ENCODE assay signal across 9 mouse cellular contexts in genomic region chr3:89183959-89184315, GRCm38 (mm10). TPM values are rescaled to one million over a fixed set of nuclear protein-coding genes. Genes with fewer than 3 reads are reported as not detected.
A peak's percentile ranks its signal among the peaks of the same experiment; 100 is the strongest.
DNase-seq lines count a peak whose midpoint lies in the region; ATAC-seq and TF ChIP-seq lines count a peak whose summit lies in the region.
"Had no signal": no experiment of that assay in that cellular context is flagged by ENCODE, and none has a peak within 500 bp of the region (broad histone marks: within the 10 kb centered on the region; RNA-seq: fewer than 3 reads in every experiment).

No protein-coding gene starts in this region.

- peak overlapping the region; percentile 88 for H3K4me2 ChIP-seq in intestine, postnatal 0 days (replicated peaks; ENCODE audit: low read depth)
- peak overlapping the region; percentile 95 for H3K4me2 ChIP-seq in stomach, embryonic 14.5 days (replicated peaks; ENCODE audit: low read depth, low read length)

- TF ChIP-seq CTCF in gastrocnemius, adult 2 months (IDR thresholded peaks at IDR 0.05) = no peak
- TF ChIP-seq CTCF in spleen, adult 2 months (IDR thresholded peaks at IDR 0.05; ENCODE audit: extremely low read depth, insufficient read depth, insufficient read length, insufficient replicate concordance) = no peak
- no peak for TF ChIP-seq CTCF in intestine, postnatal 0 days (IDR thresholded peaks at IDR 0.05; ENCODE audit: low read depth)

- intact Hi-C loops in gastrocnemius, adult 2 months (cut with DNase I) = no loop called here

- no peaks in the 10 kb centered on the region for H3K27me3 ChIP-seq in spleen, adult 2 months (ENCODE audit: control insufficient read depth, insufficient read depth, low read length)
- H3K27me3 ChIP-seq in intestine, postnatal 0 days (replicated peaks; ENCODE audit: control insufficient read depth, insufficient read depth, low read length) = no peaks in the 10 kb centered on the region
- no peaks in the 10 kb centered on the region for H3K27me3 ChIP-seq in stomach, embryonic 14.5 days (ENCODE audit: control insufficient read depth, insufficient read depth, low read length)
- H3K27me3 ChIP-seq: CH12.LX had no signal

- TF ChIP-seq POLR2A in spleen, adult 2 months (IDR thresholded peaks at IDR 0.05; ENCODE audit: low read depth, low read length) = no peak

- no peak for DNase-seq in gastrocnemius, adult 2 months
- no peak for DNase-seq in gastrocnemius, adult 18-20 months (ENCODE audit: low spot score)
- no peak for DNase-seq in spleen, adult 2 months (ENCODE audit: low read depth in 1 of 2, low spot score in 2 of 2)
- DNase-seq in spleen, postnatal 10 days (ENCODE audit: low spot score in 2 of 2) = no peak
- DNase-seq in lung, postnatal 14 days = no peak

- no peaks in the 10 kb centered on the region for H3K9me3 ChIP-seq in intestine, postnatal 0 days (ENCODE audit: control insufficient read depth)
- H3K9me3 ChIP-seq in stomach, embryonic 14.5 days (ENCODE audit: control insufficient read depth, low read depth, low read length) = no peaks in the 10 kb centered on the region

- ATAC-seq in intestine, postnatal 0 days = no peak
- ATAC-seq in stomach, embryonic 14.5 days (ENCODE audit: insufficient number of reproducible peaks, insufficient read depth, low FRiP score, low read depth) = no peak
- no peak for ATAC-seq in inflammation-experienced regulatory T-cells, adult 6 months

- H3K36me3 ChIP-seq in spleen, adult 2 months (ENCODE audit: control insufficient read depth, insufficient read depth, low read length) = peaks cover 11% of the 10 kb centered on the region
- H3K36me3 ChIP-seq in intestine, postnatal 0 days (ENCODE audit: control insufficient read depth, insufficient read depth) = peaks cover 28% of the 10 kb centered on the region
- peaks cover 32% of the 10 kb centered on the region; the same call in 1 of the 2 replicates for H3K36me3 ChIP-seq in stomach, embryonic 14.5 days (ENCODE audit: control insufficient read depth, insufficient read depth, low read length)

- H3K9ac ChIP-seq in intestine, postnatal 0 days (ENCODE audit: low read depth, low read length) = peak overlapping the region; percentile 45
- peak overlapping the region; percentile 78 for H3K9ac ChIP-seq in stomach, embryonic 14.5 days (replicated peaks; ENCODE audit: low read depth, low read length)

- peaks cover 29% of the 10 kb centered on the region for H3K4me1 ChIP-seq in spleen, adult 2 months (ENCODE audit: control insufficient read depth, insufficient read depth, insufficient read length)
- H3K4me1 ChIP-seq in intestine, postnatal 0 days (replicated peaks; ENCODE audit: control insufficient read depth, insufficient read depth, low read length) = no peaks in the 10 kb centered on the region
- peaks cover 21% of the 10 kb centered on the region; the same call in 1 of the 2 replicates for H3K4me1 ChIP-seq in stomach, embryonic 14.5 days (ENCODE audit: control insufficient read depth, insufficient read depth, low read length)

- peak overlapping the region; percentile 92 for H3K4me3 ChIP-seq in gastrocnemius, adult 2 months
- H3K4me3 ChIP-seq in spleen, adult 2 months (ENCODE audit: extremely low read depth, insufficient read depth, insufficient read length) = peak overlapping the region; percentile 68; the same call in 1 of the 2 replicates
- H3K4me3 ChIP-seq in intestine, postnatal 0 days (ENCODE audit: low read depth, low read length) = peak overlapping the region; percentile 63
- peak overlapping the region; percentile 62 for H3K4me3 ChIP-seq in stomach, embryonic 14.5 days (ENCODE audit: low read depth, low read length)

- whole genome bisulfite sequencing in spleen, adult 2 months = 74% methylated on average over 6 of the region's 6 CpGs
- whole genome bisulfite sequencing in intestine, postnatal 0 days = 78% methylated on average over 6 of the region's 6 CpGs
- WGBS in stomach, embryonic 14.5 days = 77% methylated on average over 6 of the region's 6 CpGs

- no peak overlapping the region for H3K27ac ChIP-seq in gastrocnemius, adult 2 months
- H3K27ac ChIP-seq in spleen, adult 2 months (ENCODE audit: insufficient read depth, low read length) = peak overlapping the region; percentile 63; the same call in 1 of the 2 replicates
- H3K27ac ChIP-seq in intestine, postnatal 0 days (ENCODE audit: low read depth, low read length) = no peak overlapping the region
- peak overlapping the region; percentile 86; the same call in 1 of the 2 replicates for H3K27ac ChIP-seq in stomach, embryonic 14.5 days (ENCODE audit: low read length)

RNA-seq across cellular contexts. Expression of gene Fam189b, which starts 1.0 kb away (rescaled TPM):
- total RNA-seq in gastrocnemius, adult 2 months (2021) = 10 to 100 TPM; 15.8 to 17.2 TPM
- 10 to 100 TPM; 16.5 to 22.2 TPM for total RNA-seq in gastrocnemius, adult 18-20 months (2021)
- 104 and 115 TPM in 2 replicates for polyA plus RNA-seq in spleen, adult 2 months (2012; rRNA removed)
- 4.9 and 5.9 TPM in 2 replicates for polyA plus RNA-seq in intestine, postnatal 0 days (2015; fragmentation: Nextera tagmentation; extraction: Ambion mirVana)
- 28.3 and 28.7 TPM in 2 replicates for polyA plus RNA-seq in stomach, embryonic 14.5 days (2014; fragmentation: Nextera tagmentation; extraction: Ambion mirVana)
- 100 to 1,000 TPM; 132 to 223 (median 213) TPM for polyA plus RNA-seq in inflammation-experienced regulatory T-cells, adult 6 months (2017; shearing (Covaris generic))

RNA-seq across cellular contexts. Expression of gene Scamp3, which starts 6.7 kb away (rescaled TPM):
- 10 to 100 TPM; 37.7 to 39.0 TPM for total RNA-seq in gastrocnemius, adult 2 months (2021)
- 10 to 100 TPM; 37.8 to 38.4 TPM for total RNA-seq in gastrocnemius, adult 18-20 months (2021)
- polyA plus RNA-seq in spleen, adult 2 months (2012; rRNA removed) = 120 and 134 TPM in 2 replicates
- 80.5 and 86.3 TPM in 2 replicates for polyA plus RNA-seq in intestine, postnatal 0 days (2015; fragmentation: Nextera tagmentation; extraction: Ambion mirVana)
- 92.9 and 95.1 TPM in 2 replicates for polyA plus RNA-seq in stomach, embryonic 14.5 days (2014; fragmentation: Nextera tagmentation; extraction: Ambion mirVana)
- 100 to 1,000 TPM; 168 to 216 (median 185) TPM for polyA plus RNA-seq in inflammation-experienced regulatory T-cells, adult 6 months (2017; shearing (Covaris generic))

RNA-seq across cellular contexts. Expression of gene Gba, which starts 18.8 kb away (rescaled TPM):
- total RNA-seq in gastrocnemius, adult 2 months (2021) = 10 to 100 TPM; 17.4 to 19.7 TPM
- total RNA-seq in gastrocnemius, adult 18-20 months (2021) = 10 to 100 TPM; 15.5 to 17.8 TPM
- polyA plus RNA-seq in spleen, adult 2 months (2012; rRNA removed) = 59.6 and 66.6 TPM in 2 replicates
- polyA plus RNA-seq in intestine, postnatal 0 days (2015; fragmentation: Nextera tagmentation; extraction: Ambion mirVana) = 140 TPM in 2 replicates
- polyA plus RNA-seq in stomach, embryonic 14.5 days (2014; fragmentation: Nextera tagmentation; extraction: Ambion mirVana) = 37.0 and 37.4 TPM in 2 replicates
- 10 to 100 TPM; 63.7 to 86.1 (median 85.1) TPM for polyA plus RNA-seq in inflammation-experienced regulatory T-cells, adult 6 months (2017; shearing (Covaris generic))

RNA-seq across cellular contexts. Expression of gene Clk2, which starts 19.3 kb away (rescaled TPM):
- total RNA-seq in gastrocnemius, adult 2 months (2021) = 10 to 100 TPM; 16.0 to 21.4 TPM
- total RNA-seq in gastrocnemius, adult 18-20 months (2021) = 10 to 100 TPM; 16.6 to 18.6 TPM
- polyA plus RNA-seq in spleen, adult 2 months (2012; rRNA removed) = 66.6 and 72.2 TPM in 2 replicates
- polyA plus RNA-seq in intestine, postnatal 0 days (2015; fragmentation: Nextera tagmentation; extraction: Ambion mirVana) = 8.5 and 8.6 TPM in 2 replicates
- 32.7 and 35.1 TPM in 2 replicates for polyA plus RNA-seq in stomach, embryonic 14.5 days (2014; fragmentation: Nextera tagmentation; extraction: Ambion mirVana)
- 10 to 100 TPM; 12.5 to 29.0 (median 24.7) TPM for polyA plus RNA-seq in inflammation-experienced regulatory T-cells, adult 6 months (2017; shearing (Covaris generic))

RNA-seq across cellular contexts. Expression of gene Hcn3, which starts 23.9 kb away (rescaled TPM):
- total RNA-seq in gastrocnemius, adult 2 months (2021) = under 1 TPM; 0.31 to 0.43 TPM
- under 1 TPM; 0.14 to 0.26 TPM for total RNA-seq in gastrocnemius, adult 18-20 months (2021)
- polyA plus RNA-seq in spleen, adult 2 months (2012; rRNA removed) = 2.7 and 3.3 TPM in 2 replicates
- polyA plus RNA-seq in intestine, postnatal 0 days (2015; fragmentation: Nextera tagmentation; extraction: Ambion mirVana) = 1.1 TPM in 2 replicates
- polyA plus RNA-seq in stomach, embryonic 14.5 days (2014; fragmentation: Nextera tagmentation; extraction: Ambion mirVana) = 1.4 and 1.9 TPM in 2 replicates
- polyA plus RNA-seq in inflammation-experienced regulatory T-cells, adult 6 months (2017; shearing (Covaris generic)) = 1 to 10 TPM in 2 of 3 experiments, not detected in 1; 1.3 TPM

Comparison
In these comparisons a context has a peak if more than half of its experiments do, and no peak if none do; other contexts are left out.
1. H3K27ac ChIP-seq: peak in spleen, adult 2 months (single experiment) and stomach, embryonic 14.5 days (single experiment); none in gastrocnemius, adult 2 months (single experiment) and intestine, postnatal 0 days (single experiment).
2. Peak in every context shown above with its lines, with median percentiles within 50 percentile points of each other: H3K4me3 ChIP-seq.